Comparison of ENCODE assay signal across 28 mouse cellular contexts in the genomic region with DNA sequence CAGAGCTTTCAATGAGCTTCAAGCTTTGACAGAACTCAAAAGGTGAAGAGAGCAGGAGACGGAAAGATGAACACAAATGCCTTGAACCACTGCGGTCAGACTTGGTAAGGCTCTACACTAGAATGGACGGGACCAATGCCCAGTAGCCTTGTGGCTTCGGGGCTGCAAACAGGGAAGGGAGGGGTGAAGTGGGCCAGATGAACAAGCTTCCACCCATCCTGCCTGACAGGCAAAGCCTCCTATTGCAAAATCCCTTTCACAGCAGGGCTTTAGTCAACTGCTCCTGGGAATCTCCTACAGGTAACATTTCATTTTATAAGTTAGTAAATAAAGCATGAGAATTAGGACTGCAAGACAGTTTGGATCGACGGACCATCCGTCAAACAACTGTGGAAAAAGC.
DNase-seq lines count a peak whose midpoint lies in the region; ATAC-seq and TF ChIP-seq lines count a peak whose summit lies in the region.
"Had no signal": no experiment of that assay in that cellular context is flagged by ENCODE, and none has a peak within 500 bp of the region (broad histone marks: within the 10 kb centered on the region; RNA-seq: fewer than 3 reads in every experiment).

No protein-coding gene starts in this region.

- peak; percentile 54 for DNase-seq in adrenal gland, adult 2 months
- DNase-seq in adrenal gland, adult 18-20 months (ENCODE audit: low spot score in 2 of 2), result no peak
- DNase-seq in 3134 (ENCODE audit: extremely low read depth, insufficient read length, low spot score) (peak; percentile 77), Patski (ENCODE audit: low read depth, low spot score) (peak; percentile 37)
- DNase-seq in gastrocnemius, postnatal 25 days, result no peak
- no peak for DNase-seq in cerebellum, adult 18-20 months
- DNase-seq in right cerebral cortex, adult 18-20 months, result no peak
- DNase-seq: adrenal gland, postnatal 25 days; cerebellum, adult 8-10 months; cerebellum, postnatal 25 days; gastrocnemius, postnatal 36 days; heart, postnatal 14 days; kidney, adult 8-10 months; kidney, postnatal 4 days; lung, embryonic 14.5 days; lung, postnatal 14 days; midbrain, embryonic 14.5 days; thymus, adult 18-20 months; thymus, postnatal 4 days had no signal

- no peaks in the 10 kb centered on the region for H3K36me3 ChIP-seq in myocyte (ENCODE audit: control insufficient read depth, insufficient read depth)
- H3K36me3 ChIP-seq: embryonic facial prominence, embryonic 10.5 days; embryonic facial prominence, embryonic 15.5 days; forebrain, embryonic 10.5 days; forebrain, embryonic 15.5 days; intestine, embryonic 15.5 days; liver, embryonic 15.5 days; neural tube, embryonic 15.5 days had no signal

- CTCF ChIA-PET in Patski (lab: Charles Lee), result interaction anchor here (0.7 to 1.2 kb wide), 2 partner anchors 22 to 50 kb away, joined by 3 read pairs; no protein-coding TSS in a partner anchor

- TF ChIP-seq POLR2A in myocyte (IDR thresholded peaks at IDR 0.05; ENCODE audit: insufficient read length, low read depth), result no peak

- TF ChIP-seq CTCF in Patski (IDR thresholded peaks at IDR 0.05), result no peak

- H3K27me3 ChIP-seq in Patski, result no peaks in the 10 kb centered on the region
- no peaks in the 10 kb centered on the region for H3K27me3 ChIP-seq in myocyte (ENCODE audit: control insufficient read depth, insufficient read depth, insufficient read length)
- H3K27me3 ChIP-seq: embryonic facial prominence, embryonic 15.5 days; forebrain, embryonic 15.5 days; intestine, embryonic 15.5 days; liver, embryonic 15.5 days; neural tube, embryonic 15.5 days had no signal

- H3ac ChIP-seq in myocyte (ENCODE audit: control insufficient read depth, insufficient read length), result no peak overlapping the region

- no peaks in the 10 kb centered on the region for H3K79me2 ChIP-seq in myocyte (ENCODE audit: control insufficient read depth, insufficient read depth)

- in situ Hi-C loops in Patski (cut with MboI; ENCODE audit: low pct_unique_long_range_greater_than_20kb), result no loop called here

- peak overlapping the region; percentile 68 for H3K4me2 ChIP-seq in myocyte (ENCODE audit: low read depth)
- H3K4me2 ChIP-seq: embryonic facial prominence, embryonic 15.5 days; forebrain, embryonic 15.5 days; intestine, embryonic 15.5 days; liver, embryonic 15.5 days; lung, embryonic 14.5 days; neural tube, embryonic 15.5 days had no signal

- POLR2A ChIA-PET in Patski (lab: Charles Lee), result no interaction called here

- H3K4me3 ChIP-seq in myocyte, result no peak overlapping the region
- H3K4me3 ChIP-seq: embryonic facial prominence, embryonic 10.5 days; embryonic facial prominence, embryonic 15.5 days; forebrain, embryonic 10.5 days; forebrain, embryonic 15.5 days; intestine, embryonic 15.5 days; liver, embryonic 15.5 days; neural tube, embryonic 15.5 days had no signal

- ATAC-seq in Patski, result peak; percentile 55
- ATAC-seq: forebrain, embryonic 15.5 days; hindbrain, embryonic 16.5 days had no signal

TF ChIP-seq in myocyte, 11 proteins besides CTCF, POLR2A, EP300 and RAD21:
- TF ChIP-seq E2F4 (IDR thresholded peaks at IDR 0.05; ENCODE audit: insufficient read depth), result no peak
- no peak for TF ChIP-seq TCF3 (IDR thresholded peaks at IDR 0.05; ENCODE audit: insufficient read length, low read depth)
- TF ChIP-seq MYOG (IDR thresholded peaks at IDR 0.05; ENCODE audit: control insufficient read depth in 1 of 3, insufficient read depth in 1 of 3, insufficient read length in 2 of 3, low read depth in 2 of 3), result no peak
- peak; percentile 61 for TF ChIP-seq CEBPB (IDR thresholded peaks at IDR 0.05; ENCODE audit: insufficient read depth, poor library complexity, severe bottlenecking)

Comparison
In these comparisons a context has a peak if more than half of its experiments do, and no peak if none do; other contexts are left out.
1. DNase-seq: peak in adrenal gland, adult 2 months (single experiment), 3134 (single experiment) and Patski (single experiment); none in adrenal gland, adult 18-20 months (0 of 2), gastrocnemius, postnatal 25 days (single experiment), cerebellum, adult 18-20 months (0 of 2) and right cerebral cortex, adult 18-20 months (single experiment).